Mouse (Mus musculus) stomach, embryonic 14.5 days (tissue): Measurements from ENCODE around the gene Ubald2. TPM values are rescaled to one million over a fixed set of nuclear protein-coding genes. Genes with fewer than 3 reads are reported as not detected.

ENCODE experiments used
- polyA plus RNA-seq: library from polyadenylated mRNA; unstranded; fragments of >200 nt; fragmentation: Nextera tagmentation; extraction: Ambion mirVana; gene quantifications from 2 replicates; pipeline ENCODE4 v1.2.1, GENCODE M21; 2014

Gene Ubald2
- polyA plus RNA-seq, 1 experiment from 2014 or later = 56.1 TPM

Other genes starting within 250 kb of the Ubald2 start
- gene Ten1, start 235.2 kb upstream of the Ubald2 start, polyA plus RNA-seq = 80.9 and 81.3 TPM in 2 replicates
- gene Acox1, start 235.0 kb upstream of the Ubald2 start, polyA plus RNA-seq = 29.0 and 29.6 TPM in 2 replicates
- gene Evpl, start 196.0 kb upstream of the Ubald2 start, polyA plus RNA-seq = 5.0 and 6.0 TPM in 2 replicates
- gene Srp68, start 159.9 kb upstream of the Ubald2 start, polyA plus RNA-seq = 71.8 and 74.2 TPM in 2 replicates
- gene Galr2, start 153.2 kb upstream of the Ubald2 start, polyA plus RNA-seq = 0.13 and 0.15 TPM in 2 replicates
- gene Exoc7, start 126.9 kb upstream of the Ubald2 start, polyA plus RNA-seq = 67.3 and 72.7 TPM in 2 replicates
- 0.17 and 0.34 TPM in 2 replicates for gene Foxj1, start 98.7 kb upstream of the Ubald2 start, polyA plus RNA-seq
- gene Rnf157, start 21.1 kb upstream of the Ubald2 start, polyA plus RNA-seq = 9.8 and 12.8 TPM in 2 replicates
- gene Qrich2, start 32.1 kb downstream of the Ubald2 start, polyA plus RNA-seq = 0.22 TPM in 1 of 2 replicates, not detected in the other
- 216 and 218 TPM in 2 replicates for gene Prpsap1, start 60.1 kb downstream of the Ubald2 start, polyA plus RNA-seq
- gene Sphk1, start 96.8 kb downstream of the Ubald2 start, polyA plus RNA-seq = 11.5 and 13.0 TPM in 2 replicates
- gene Ube2o, start 147.4 kb downstream of the Ubald2 start, polyA plus RNA-seq = 10.1 and 11.4 TPM in 2 replicates
- gene Aanat, start 152.3 kb downstream of the Ubald2 start, polyA plus RNA-seq = not detected in 2 replicates
- 4.5 and 6.2 TPM in 2 replicates for gene Rhbdf2, start 192.9 kb downstream of the Ubald2 start, polyA plus RNA-seq
- gene Prcd, start 219.4 kb downstream of the Ubald2 start, polyA plus RNA-seq = 1.2 and 1.7 TPM in 2 replicates
- 19.9 and 20.8 TPM in 2 replicates for gene Cygb, start 220.2 kb downstream of the Ubald2 start, polyA plus RNA-seq